In the genomic region with DNA sequence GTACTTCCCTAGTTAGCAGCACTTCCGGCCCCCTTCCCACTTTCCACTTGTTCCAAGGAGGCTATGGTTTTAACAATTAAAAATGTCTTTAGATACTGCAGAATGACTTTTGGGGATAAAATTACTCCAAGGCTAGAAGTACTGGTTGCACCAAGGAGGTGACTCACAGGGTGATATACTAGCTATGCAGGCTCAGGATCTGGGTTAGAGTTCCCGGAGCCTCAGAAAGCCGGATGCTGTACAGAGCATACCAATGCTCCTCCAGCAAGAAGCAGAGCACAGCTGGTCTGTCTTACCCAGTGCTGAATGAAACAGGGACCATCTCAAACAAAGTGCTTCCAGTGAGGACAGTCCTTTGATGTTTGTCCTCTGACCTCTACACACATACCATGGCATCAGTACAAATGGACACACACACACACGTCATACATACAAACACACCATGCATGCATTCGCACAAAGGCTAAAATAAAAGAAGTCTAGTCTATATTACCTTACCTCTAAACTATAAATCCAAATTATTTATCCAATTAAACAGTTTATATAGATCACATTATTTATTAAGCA, we compare ENCODE assay signal across 27 mouse cellular contexts.
DNase-seq lines count a peak whose midpoint lies in the region; ATAC-seq and TF ChIP-seq lines count a peak whose summit lies in the region.
"Had no signal": no experiment of that assay in that cellular context is flagged by ENCODE, and none has a peak within 500 bp of the region (broad histone marks: within the 10 kb centered on the region; RNA-seq: fewer than 3 reads in every experiment).

No protein-coding gene starts in this region.

- H3K4me1 ChIP-seq in liver, adult 2 months (ENCODE audit: control insufficient read depth, insufficient read depth, low read length) = peaks cover 10% of the 10 kb centered on the region
- 0 out of 2 replicates have a peak, but pooled peaks cover 7% of the 10 kb centered on the region for H3K4me1 ChIP-seq in liver, embryonic 12.5 days
- 0 out of 2 replicates have a peak, but pooled peaks cover 4% of the 10 kb centered on the region for H3K4me1 ChIP-seq in liver, embryonic 15.5 days (replicated peaks)
- no peaks in the 10 kb centered on the region for H3K4me1 ChIP-seq in stomach, embryonic 16.5 days (ENCODE audit: control insufficient read depth, insufficient read depth, low read length)
- H3K4me1 ChIP-seq in heart, embryonic 12.5 days (replicated peaks) = no peaks in the 10 kb centered on the region
- H3K4me1 ChIP-seq: embryonic facial prominence, embryonic 12.5 days; embryonic facial prominence, embryonic 15.5 days; heart, embryonic 10.5 days had no signal

- ATAC-seq in liver, embryonic 12.5 days = peak; percentile 24; the same call in 1 of the 2 replicates
- ATAC-seq in liver, embryonic 15.5 days (ENCODE audit: insufficient read depth) = peak; percentile 37
- ATAC-seq in stomach, embryonic 16.5 days (ENCODE audit: insufficient read depth, low FRiP score) = no peak; the same call in 1 of the 2 replicates
- no peak for ATAC-seq in inflammation-experienced regulatory T-cells, adult 6 months
- no peak for ATAC-seq in heart, embryonic 12.5 days (ENCODE audit: insufficient number of reproducible peaks, low FRiP score)
- ATAC-seq: forebrain, embryonic 16.5 days; hindbrain, postnatal 0 days; Patski had no signal

- no peaks in the 10 kb centered on the region for H3K79me2 ChIP-seq in liver, adult 2 months (ENCODE audit: control insufficient read depth, insufficient read depth, low read length)

- peak; percentile 24 for DNase-seq in liver, adult 2 months (ENCODE audit: extremely low read depth, low read depth, low spot score)
- DNase-seq in liver = no peak
- no peak for DNase-seq in right cerebral cortex, postnatal 36 days (ENCODE audit: low spot score in 2 of 2)
- DNase-seq: adrenal gland, postnatal 10 days; adrenal gland, postnatal 36 days; B cell, adult 2 months; cerebellum, adult 18-20 months; cerebellum, adult 9-11 months; cerebellum, postnatal 25 days; gastrocnemius, postnatal 10 days; gastrocnemius, postnatal 36 days; heart, adult 2 months; heart, postnatal 4 days had no signal

- no peak overlapping the region for H3K4me3 ChIP-seq in liver, adult 2 months (ENCODE audit: insufficient read depth, low read depth, low read length)
- H3K4me3 ChIP-seq in liver, embryonic 12.5 days = no peak overlapping the region
- no peak overlapping the region for H3K4me3 ChIP-seq in liver, embryonic 15.5 days (replicated peaks)
- H3K4me3 ChIP-seq in stomach, embryonic 16.5 days (replicated peaks; ENCODE audit: low read length) = no peak overlapping the region
- H3K4me3 ChIP-seq in heart, embryonic 12.5 days = no peak overlapping the region
- H3K4me3 ChIP-seq: embryonic facial prominence, embryonic 12.5 days; embryonic facial prominence, embryonic 15.5 days; heart, adult 2 months; heart, embryonic 10.5 days had no signal

- WGBS in liver, adult 2 months = 69% methylated on average over 5 of the region's 5 CpGs
- 80% methylated on average over 5 of the region's 5 CpGs for whole genome bisulfite sequencing in liver, embryonic 12.5 days (ENCODE audit: insufficient replicate concordance)
- 69% methylated on average over 5 of the region's 5 CpGs for WGBS in liver, embryonic 15.5 days (ENCODE audit: insufficient replicate concordance)
- 79% methylated on average over 5 of the region's 5 CpGs for WGBS in stomach, embryonic 16.5 days
- 84% methylated on average over 5 of the region's 5 CpGs for WGBS in heart, embryonic 12.5 days

- no peak overlapping the region for H3K27ac ChIP-seq in liver, adult 2 months (replicated peaks; ENCODE audit: insufficient read depth, low read depth, low read length)
- no peak overlapping the region for H3K27ac ChIP-seq in liver, embryonic 12.5 days
- no peak overlapping the region for H3K27ac ChIP-seq in liver, embryonic 15.5 days (replicated peaks)
- H3K27ac ChIP-seq in stomach, embryonic 16.5 days (ENCODE audit: low read length) = peak overlapping the region; percentile 79; the same call in 1 of the 2 replicates
- no peak overlapping the region for H3K27ac ChIP-seq in heart, embryonic 12.5 days (ENCODE audit: poor library complexity, severe bottlenecking)
- H3K27ac ChIP-seq: embryonic facial prominence, embryonic 12.5 days; embryonic facial prominence, embryonic 15.5 days; heart, adult 2 months; heart, embryonic 10.5 days; hindbrain, embryonic 14.5 days; hindbrain, postnatal 0 days had no signal

- H3K4me2 ChIP-seq in liver, embryonic 12.5 days = no peak overlapping the region
- H3K4me2 ChIP-seq in liver, embryonic 15.5 days = no peak overlapping the region
- no peak overlapping the region for H3K4me2 ChIP-seq in stomach, embryonic 16.5 days (ENCODE audit: low read depth, low read length)
- H3K4me2 ChIP-seq in heart, embryonic 12.5 days = no peak overlapping the region
- H3K4me2 ChIP-seq: embryonic facial prominence, embryonic 12.5 days; embryonic facial prominence, embryonic 15.5 days; hindbrain, embryonic 14.5 days had no signal

- TF ChIP-seq CTCF in liver, adult 2 months (IDR thresholded peaks at IDR 0.05; ENCODE audit: low read depth, low read length) = no peak

- H3K36me3 ChIP-seq in liver, adult 2 months (ENCODE audit: control insufficient read depth, insufficient read depth, low read length) = no peaks in the 10 kb centered on the region
- no peaks in the 10 kb centered on the region for H3K36me3 ChIP-seq in liver, embryonic 12.5 days
- H3K36me3 ChIP-seq in liver, embryonic 15.5 days (replicated peaks) = no peaks in the 10 kb centered on the region
- H3K36me3 ChIP-seq in stomach, embryonic 16.5 days (ENCODE audit: control insufficient read depth, insufficient read depth, low read length) = no peaks in the 10 kb centered on the region
- no peaks in the 10 kb centered on the region for H3K36me3 ChIP-seq in heart, embryonic 12.5 days
- H3K36me3 ChIP-seq: embryonic facial prominence, embryonic 12.5 days; embryonic facial prominence, embryonic 15.5 days; G1E; heart, embryonic 10.5 days had no signal

- H3K9me3 ChIP-seq in liver, embryonic 12.5 days (replicated peaks) = no peaks in the 10 kb centered on the region
- H3K9me3 ChIP-seq in liver, embryonic 15.5 days (replicated peaks) = no peaks in the 10 kb centered on the region
- H3K9me3 ChIP-seq in stomach, embryonic 16.5 days (replicated peaks; ENCODE audit: control insufficient read depth, low read length) = no peaks in the 10 kb centered on the region
- H3K9me3 ChIP-seq in heart, embryonic 12.5 days (replicated peaks) = no peaks in the 10 kb centered on the region
- H3K9me3 ChIP-seq: embryonic facial prominence, embryonic 12.5 days; embryonic facial prominence, embryonic 15.5 days; G1E; heart, embryonic 10.5 days had no signal

- H3K27me3 ChIP-seq in liver, adult 2 months (ENCODE audit: control insufficient read depth, insufficient read depth, low read length) = no peaks in the 10 kb centered on the region
- H3K27me3 ChIP-seq in liver, embryonic 12.5 days (replicated peaks) = no peaks in the 10 kb centered on the region
- no peaks in the 10 kb centered on the region for H3K27me3 ChIP-seq in liver, embryonic 15.5 days
- H3K27me3 ChIP-seq in stomach, embryonic 16.5 days (ENCODE audit: control insufficient read depth, insufficient read depth, low read length) = no peaks in the 10 kb centered on the region
- H3K27me3 ChIP-seq in heart, embryonic 12.5 days (replicated peaks) = no peaks in the 10 kb centered on the region
- H3K27me3 ChIP-seq: CH12.LX; embryonic facial prominence, embryonic 12.5 days; embryonic facial prominence, embryonic 15.5 days; Patski had no signal

- H3K9ac ChIP-seq in liver, adult 2 months (ENCODE audit: low read depth, low read length) = no peak overlapping the region
- no peak overlapping the region for H3K9ac ChIP-seq in liver, embryonic 12.5 days
- H3K9ac ChIP-seq in liver, embryonic 15.5 days = no peak overlapping the region
- H3K9ac ChIP-seq in stomach, embryonic 16.5 days (ENCODE audit: low read length) = no peak overlapping the region
- H3K9ac ChIP-seq in heart, embryonic 12.5 days = no peak overlapping the region
- H3K9ac ChIP-seq: embryonic facial prominence, embryonic 12.5 days; embryonic facial prominence, embryonic 15.5 days; hindbrain, embryonic 14.5 days had no signal

- no peak for TF ChIP-seq POLR2A in liver, adult 2 months (IDR thresholded peaks at IDR 0.05; ENCODE audit: extremely low read depth, insufficient read depth, low read length)

Comparison
In these comparisons a context has a peak if more than half of its experiments do, and no peak if none do; other contexts are left out.
1. ATAC-seq: peak in liver, embryonic 12.5 days (single experiment) and liver, embryonic 15.5 days (single experiment); none in stomach, embryonic 16.5 days (single experiment), inflammation-experienced regulatory T-cells, adult 6 months (single experiment) and heart, embryonic 12.5 days (single experiment).